Mouse (Mus musculus) mesoderm, embryonic 11.5 days (tissue): Measurements from ENCODE around the gene Prmt9.

Experiments used
- DNase-seq: peaks from one replicate; pipeline ENCODE4 v3.0.0-alpha.2; 2012; ENCODE audit warnings: low read depth, low spot score

Prmt9 gene

GRCm38 (mm10) chr8:77549121-77549706 lies at the start of gene Prmt9:
Gene Prmt9 (plus strand): TSS chr8:77549397.
- peak; percentile 93 for DNase-seq

- DNase-seq: no peak
These were observed 48.9 kb upstream of the Prmt9 start for GRCm38 (mm10) chr8:77500264-77500663.

- no peak for DNase-seq
These were observed 48.1 kb upstream of the Prmt9 start for GRCm38 (mm10) chr8:77501131-77501530.

GRCm38 (mm10) chr8:77502547-77502946 lies 46.6 kb upstream of the Prmt9 start:
- DNase-seq: no peak

GRCm38 (mm10) chr8:77506539-77506938 lies 42.7 kb upstream of the Prmt9 start:
- no peak for DNase-seq

- DNase-seq: no peak
These were observed 41.6 kb upstream of the Prmt9 start for GRCm38 (mm10) chr8:77507510-77508035.

GRCm38 (mm10) chr8:77509044-77509443 lies 40.2 kb upstream of the Prmt9 start:
- DNase-seq: no peak

- DNase-seq: no peak
These were observed 38.8 kb upstream of the Prmt9 start for GRCm38 (mm10) chr8:77510426-77510825.

GRCm38 (mm10) chr8:77511750-77512493 lies 37.3 kb upstream of the Prmt9 start:
- DNase-seq: peak; percentile 47

GRCm38 (mm10) chr8:77515201-77515600 lies 34.0 kb upstream of the Prmt9 start:
- no peak for DNase-seq

GRCm38 (mm10) chr8:77515786-77516185 lies 33.4 kb upstream of the Prmt9 start:
- no peak for DNase-seq

- peak; percentile 36 for DNase-seq
These were observed 32.4 kb upstream of the Prmt9 start for GRCm38 (mm10) chr8:77516845-77517244.

- DNase-seq: peak; percentile 86
These were observed 31.6 kb upstream of the Prmt9 start, which contains the start of gene Arhgap10 for GRCm38 (mm10) chr8:77517301-77518200. Gene Arhgap10 (minus strand): TSS chr8:77517953.

- no peak for DNase-seq
These were observed 30.7 kb upstream of the Prmt9 start for GRCm38 (mm10) chr8:77518201-77519115.

- DNase-seq: no peak
These were observed 28.6 kb upstream of the Prmt9 start for GRCm38 (mm10) chr8:77520601-77521000.

- no peak for DNase-seq
These were observed 28.0 kb upstream of the Prmt9 start for GRCm38 (mm10) chr8:77521028-77521785.

- DNase-seq: no peak
These were observed 26.2 kb upstream of the Prmt9 start for GRCm38 (mm10) chr8:77522984-77523383.

GRCm38 (mm10) chr8:77524018-77524615 lies 25.1 kb upstream of the Prmt9 start:
- DNase-seq: no peak

GRCm38 (mm10) chr8:77524906-77525305 lies 24.3 kb upstream of the Prmt9 start:
- no peak for DNase-seq

- DNase-seq: no peak
These were observed 23.1 kb upstream of the Prmt9 start for GRCm38 (mm10) chr8:77526130-77526529.
